Mouse (Mus musculus) embryonic facial prominence, embryonic 11.5 days (tissue): Measurements from ENCODE around the gene Mylk4. TPM values are rescaled to one million over a fixed set of nuclear protein-coding genes. Genes with fewer than 3 reads are reported as not detected.

Source experiments
- ATAC-seq: fragments of 200-750 bp; cut with Nextera tagmentation; replicated peaks from 2 replicates; pipeline ENCODE4 v1.8.0; 2017; ENCODE audit warnings: low read depth; ENCODE audit not compliant: insufficient number of reproducible peaks, low FRiP score, low TSS enrichment
- DNase-seq: peaks from one replicate; pipeline ENCODE4 v3.0.0-alpha.2; 2015; ENCODE audit warnings: low spot score
- H3K27ac ChIP-seq: fragments of 300-500 bp; sonication (generic); replicated peaks from 2 replicates; pipeline ENCODE4 v1.5.1; 2014; ENCODE audit warnings: mild to moderate bottlenecking, low read depth, low read length, control low read depth
- H3K27me3 ChIP-seq: fragments of 300-500 bp; sonication (generic); 2 replicates; pipeline ENCODE4 v1.6.1; 2014; ENCODE audit warnings: mild to moderate bottlenecking, low read length, moderate library complexity, mixed read lengths; ENCODE audit not compliant: control insufficient read depth, insufficient read depth
- H3K36me3 ChIP-seq: fragments of 300-500 bp; sonication (generic); replicated peaks from 2 replicates; pipeline ENCODE4 v1.6.1; 2014; ENCODE audit warnings: low read depth, mild to moderate bottlenecking, low read length, moderate library complexity, mixed read lengths; ENCODE audit not compliant: control insufficient read depth, insufficient read depth
- H3K4me1 ChIP-seq: fragments of 300-500 bp; sonication (generic); 2 replicates; pipeline ENCODE4 v1.6.1; 2014; ENCODE audit warnings: low read length, mixed read lengths; ENCODE audit not compliant: control insufficient read depth, insufficient read depth
- H3K4me2 ChIP-seq: fragments of 300-500 bp; sonication (generic); 2 replicates; pipeline ENCODE4 v1.6.1; 2014; ENCODE audit warnings: low read depth, mild to moderate bottlenecking, control low read depth, low read length, moderate library complexity
- H3K4me3 ChIP-seq: fragments of 300-500 bp; sonication (generic); 2 replicates; pipeline ENCODE4 v1.5.1; 2014; ENCODE audit warnings: low read depth, low read length, control low read depth
- H3K9ac ChIP-seq: fragments of 300-500 bp; sonication (generic); replicated peaks from 2 replicates; pipeline ENCODE4 v1.6.1; 2014; ENCODE audit warnings: mild to moderate bottlenecking, control low read depth, low read length
- H3K9me3 ChIP-seq: fragments of 300-500 bp; sonication (generic); replicated peaks from 2 replicates; pipeline ENCODE4 v1.6.1; 2016; ENCODE audit warnings: mild to moderate bottlenecking, low read length, inconsistent platforms, mixed read lengths; ENCODE audit not compliant: control insufficient read depth
- WGBS: fragments of 180-500 bp; shearing (Covaris S2); extraction: QIAGEN DNeasy Blood & Tissue Kit; methylation state at CpG from one replicate; pipeline ENCODE4 v1.1.7; 2014; 5-methylcytosine and 5-hydroxymethylcytosine counted together
- polyA plus RNA-seq: library from polyadenylated mRNA; unstranded; fragments of >200 nt; fragmentation: Nextera tagmentation; extraction: Ambion mirVana; gene quantifications from 2 replicates; pipeline ENCODE4 v1.2.1, GENCODE M21; 2014

The Mylk4 gene
- polyA plus RNA-seq, 1 experiment from 2014 or later = 1.0 TPM

DNA sequence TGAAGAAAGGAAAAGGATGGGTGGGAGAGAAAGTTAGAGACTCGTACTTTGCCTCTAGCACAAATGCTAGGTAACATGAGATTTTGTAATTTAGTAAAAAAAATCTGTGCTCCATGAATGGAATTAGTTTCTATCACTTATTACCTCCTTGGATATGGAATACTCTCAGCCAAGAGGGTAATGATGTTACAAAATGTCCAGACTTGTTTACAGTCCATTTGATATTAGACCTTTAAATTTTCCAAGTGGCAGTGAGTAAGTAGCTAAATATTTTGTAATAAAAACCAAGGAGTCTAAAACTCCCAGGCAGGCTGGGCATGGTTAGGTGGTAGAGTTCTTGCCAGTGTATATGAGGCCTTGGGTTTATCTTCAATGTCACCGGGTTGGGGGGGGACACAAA, 3.8 kb upstream of the Mylk4 start:
- no peak overlapping the region for H3K9ac ChIP-seq
- no peak overlapping the region for H3K4me3 ChIP-seq
- H3K9me3 ChIP-seq = no peaks in the 10 kb centered on the region
- no peaks in the 10 kb centered on the region for H3K27me3 ChIP-seq
- ATAC-seq (no peak), DNase-seq (no peak)
- no peak overlapping the region for H3K27ac ChIP-seq
- H3K4me2 ChIP-seq = no peak overlapping the region
- no peaks in the 10 kb centered on the region for H3K4me1 ChIP-seq
- no peaks in the 10 kb centered on the region for H3K36me3 ChIP-seq
- WGBS = 69% methylated on average over 2 of the region's 2 CpGs

DNA sequence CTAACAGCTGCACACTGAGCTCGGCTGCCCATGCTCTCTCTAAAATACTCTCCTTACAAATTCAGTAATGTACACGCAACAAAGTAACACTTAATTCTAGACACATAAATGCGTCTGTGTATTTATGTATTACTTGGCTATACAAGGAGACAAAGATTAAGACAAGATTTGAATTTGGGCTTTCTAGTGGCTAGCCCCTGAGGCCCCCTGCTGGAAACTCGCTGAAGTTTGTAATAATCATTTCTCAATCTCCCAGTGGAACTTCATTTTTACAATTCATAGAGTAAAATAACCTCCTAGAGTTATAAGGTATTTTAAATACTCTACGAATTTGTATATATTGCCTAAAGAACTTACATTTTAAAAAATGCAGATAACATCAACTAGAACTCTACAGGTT, 699 bp downstream of the Mylk4 start:
- H3K4me1 ChIP-seq = no peaks in the 10 kb centered on the region
- no peak overlapping the region for H3K9ac ChIP-seq
- H3K36me3 ChIP-seq = no peaks in the 10 kb centered on the region
- ATAC-seq = no peak
- H3K27ac ChIP-seq = no peak overlapping the region
- no peak overlapping the region for H3K4me3 ChIP-seq
- 65% methylated on average over 5 of the region's 5 CpGs for WGBS
- H3K27me3 ChIP-seq = no peaks in the 10 kb centered on the region
- H3K4me2 ChIP-seq = no peak overlapping the region
- H3K9me3 ChIP-seq = no peaks in the 10 kb centered on the region
- DNase-seq = peak; percentile 36

DNA sequence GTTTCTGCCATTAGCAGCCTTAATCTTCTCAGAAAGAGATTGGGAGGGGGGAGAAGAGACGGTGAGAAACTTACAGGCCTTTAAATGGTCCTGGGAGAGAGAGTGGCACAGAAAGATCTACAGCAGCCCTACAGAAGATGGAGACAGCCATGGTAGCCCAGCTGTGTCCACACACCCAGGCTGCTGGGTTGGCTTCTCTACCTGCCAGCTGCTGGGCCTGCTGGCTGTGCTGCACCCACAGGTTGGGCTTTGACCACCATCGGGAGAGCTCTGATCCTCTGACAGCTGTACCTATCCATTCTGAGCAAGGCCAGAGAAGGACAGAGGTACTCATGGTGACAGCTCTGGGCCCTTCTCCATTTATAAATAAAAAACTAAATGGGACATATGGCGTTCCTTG, 4.9 kb downstream of the Mylk4 start:
- no peaks in the 10 kb centered on the region for H3K9me3 ChIP-seq
- H3K36me3 ChIP-seq = no peaks in the 10 kb centered on the region
- H3K4me1 ChIP-seq = no peaks in the 10 kb centered on the region; the same call in 1 of the 2 replicates
- H3K27ac ChIP-seq = no peak overlapping the region
- no peak overlapping the region for H3K4me2 ChIP-seq
- DNase-seq (no peak), ATAC-seq (no peak)
- 63% methylated on average over 3 of the region's 3 CpGs for WGBS
- no peak overlapping the region for H3K4me3 ChIP-seq
- H3K27me3 ChIP-seq = no peaks in the 10 kb centered on the region
- no peak overlapping the region for H3K9ac ChIP-seq

DNA sequence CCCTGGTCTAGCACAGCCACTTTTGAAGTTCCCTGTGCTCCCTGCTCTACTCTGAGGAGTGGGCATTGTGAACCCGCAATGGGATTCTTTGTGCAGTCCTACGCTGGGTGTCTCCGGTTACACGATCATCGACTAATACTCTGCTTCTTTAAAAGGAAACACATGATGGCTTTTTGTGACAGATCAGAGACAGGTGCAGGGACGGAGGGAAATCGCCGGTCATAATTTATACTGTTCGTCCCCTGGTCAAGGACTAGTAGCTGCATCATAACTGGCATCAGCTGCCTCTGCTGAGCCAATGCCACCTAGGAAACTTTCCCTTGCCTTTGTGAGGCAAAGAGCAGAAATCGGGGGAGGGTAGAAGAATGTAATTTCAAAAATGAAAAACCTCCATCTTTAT, 7.4 kb downstream of the Mylk4 start:
- Histone ChIP-seq H3K36me3 (no peaks in the 10 kb centered on the region), H3K9me3 (no peaks in the 10 kb centered on the region), H3K4me3 (no peak overlapping the region), H3K27ac (no peak overlapping the region), H3K27me3 (no peaks in the 10 kb centered on the region), H3K9ac (no peak overlapping the region), H3K4me2 (no peak overlapping the region), H3K4me1 (no peaks in the 10 kb centered on the region; the same call in 1 of the 2 replicates)
- ATAC-seq = no peak
- 69% methylated on average over 10 of the region's 10 CpGs for WGBS
- peak; percentile 9 for DNase-seq

DNA sequence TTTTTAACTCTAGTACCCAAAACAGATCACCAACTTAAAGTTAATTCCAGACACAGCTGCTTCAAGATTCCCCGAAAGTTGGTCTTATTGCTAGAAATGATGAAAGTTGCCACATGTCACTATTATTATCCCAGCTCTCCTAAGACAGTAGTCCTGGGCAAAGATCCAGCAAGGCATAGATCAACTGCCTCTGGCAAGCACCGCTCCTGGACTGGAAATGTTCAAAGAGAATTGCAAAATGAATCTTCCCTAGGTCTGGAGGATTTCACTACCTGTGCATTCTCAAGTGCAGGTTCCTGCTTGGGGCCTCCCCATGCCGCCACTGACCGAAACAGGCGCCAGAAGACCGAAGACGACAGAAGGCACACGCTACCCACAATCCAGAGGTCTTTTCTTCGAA, 7.9 kb downstream of the Mylk4 start:
- Histone ChIP-seq H3K4me3 (no peak overlapping the region), H3K9me3 (no peaks in the 10 kb centered on the region), H3K4me1 (no peaks in the 10 kb centered on the region; the same call in 1 of the 2 replicates), H3K27ac (no peak overlapping the region), H3K9ac (no peak overlapping the region), H3K4me2 (no peak overlapping the region), H3K36me3 (no peaks in the 10 kb centered on the region), H3K27me3 (no peaks in the 10 kb centered on the region)
- ATAC-seq (no peak), DNase-seq (no peak)
- 94% methylated on average over 9 of the region's 9 CpGs for WGBS

DNA sequence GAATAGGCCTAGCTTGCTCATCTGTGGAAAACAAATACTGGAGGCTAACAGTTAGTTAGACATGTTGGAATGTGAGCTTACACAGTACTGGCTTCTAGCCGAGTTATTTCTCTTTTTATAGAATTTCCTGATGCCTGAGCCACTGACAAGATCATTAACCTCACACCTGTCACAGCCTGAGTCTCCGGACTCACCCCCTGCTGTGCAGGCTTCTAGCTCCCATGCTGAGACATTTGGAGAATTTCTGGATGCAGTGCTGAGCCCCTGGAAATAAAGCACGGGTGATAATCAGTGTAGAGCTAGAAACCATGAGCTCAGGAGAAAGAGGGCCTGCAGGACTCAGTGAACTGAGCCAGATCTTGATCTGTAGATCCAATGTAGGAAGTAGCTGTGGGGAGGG, 13.8 kb downstream of the Mylk4 start:
- DNase-seq (no peak), ATAC-seq (no peak)
- no peaks in the 10 kb centered on the region for H3K4me1 ChIP-seq
- no peak overlapping the region for H3K9ac ChIP-seq
- 21% methylated on average over 3 of the region's 3 CpGs for WGBS
- no peaks in the 10 kb centered on the region for H3K27me3 ChIP-seq
- no peak overlapping the region for H3K4me2 ChIP-seq
- no peak overlapping the region for H3K4me3 ChIP-seq
- no peaks in the 10 kb centered on the region for H3K36me3 ChIP-seq
- no peak overlapping the region for H3K27ac ChIP-seq
- H3K9me3 ChIP-seq = no peaks in the 10 kb centered on the region

DNA sequence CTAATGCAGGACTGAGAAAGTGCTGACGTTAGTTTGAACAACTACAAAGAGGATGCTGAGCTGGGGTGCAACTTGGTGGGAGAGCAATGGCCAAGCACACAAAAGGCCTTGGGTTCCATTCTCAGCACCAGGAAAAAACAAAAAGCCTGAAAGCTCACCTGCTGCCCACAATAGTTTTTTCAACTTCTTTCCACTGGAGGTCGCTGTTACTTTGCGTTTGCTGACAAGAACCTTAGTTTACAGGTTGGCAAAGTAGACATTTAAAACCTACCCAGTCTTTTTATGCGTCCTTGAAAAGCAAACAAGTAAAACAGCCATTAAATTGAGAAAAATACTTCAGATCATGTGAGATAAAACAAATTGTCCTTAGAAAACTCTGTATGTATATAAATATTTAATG, 15.7 kb downstream of the Mylk4 start:
- no peaks in the 10 kb centered on the region for H3K27me3 ChIP-seq
- H3K9ac ChIP-seq = no peak overlapping the region
- ATAC-seq = no peak
- WGBS = 9% methylated on average over 4 of the region's 4 CpGs
- no peaks in the 10 kb centered on the region for H3K9me3 ChIP-seq
- no peaks in the 10 kb centered on the region for H3K4me1 ChIP-seq
- no peak overlapping the region for H3K4me2 ChIP-seq
- no peak overlapping the region for H3K4me3 ChIP-seq
- DNase-seq = peak; percentile 72
- H3K36me3 ChIP-seq = no peaks in the 10 kb centered on the region
- H3K27ac ChIP-seq = no peak overlapping the region

DNA sequence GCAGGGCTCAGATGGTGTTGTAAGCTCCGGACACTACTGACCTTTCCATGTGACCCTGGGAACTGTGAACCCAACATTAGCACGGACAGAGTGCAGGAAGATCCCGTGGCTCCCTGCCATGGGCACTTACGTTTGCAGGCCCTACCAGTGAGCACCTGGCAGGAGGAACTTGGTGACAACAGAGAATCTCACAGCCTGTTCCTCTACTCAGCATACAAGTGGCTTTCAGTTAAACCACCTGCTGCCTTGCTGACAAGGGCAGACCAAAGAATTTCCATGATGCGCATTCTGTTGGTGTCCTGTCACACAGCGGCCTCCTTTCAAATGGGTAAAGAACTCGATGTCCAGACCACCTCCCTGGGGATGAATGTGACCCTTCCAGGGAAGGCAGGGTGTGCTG, 19.3 kb downstream of the Mylk4 start:
- Histone ChIP-seq H3K9me3 (no peaks in the 10 kb centered on the region), H3K9ac (no peak overlapping the region), H3K4me2 (no peak overlapping the region), H3K4me3 (no peak overlapping the region), H3K4me1 (no peaks in the 10 kb centered on the region), H3K27me3 (no peaks in the 10 kb centered on the region), H3K27ac (no peak overlapping the region), H3K36me3 (no peaks in the 10 kb centered on the region)
- ATAC-seq (no peak), DNase-seq (no peak)
- 38% methylated on average over 7 of the region's 7 CpGs for WGBS
